Mouse (Mus musculus) adipose tissue, adult 10 weeks (tissue): ENCODE data around the gene C1qtnf7. TPM values are rescaled to one million over a fixed set of nuclear protein-coding genes. Genes with fewer than 3 reads are reported as not detected.

Experiments
- polyA plus RNA-seq: library from polyadenylated mRNA; stranded (reverse); fragments of 350-450 nt; fragmentation: Illumina TruSeq; extraction: RNeasy Lipid Tissue Mini Kit (QIAGEN cat#74804); gene quantifications from one replicate; pipeline ENCODE4 v1.2.3, GENCODE M21; 2014; ENCODE audit warnings: low read depth, low replicate concordance

C1qtnf7 gene
- 12.1 TPM for polyA plus RNA-seq

DNA sequence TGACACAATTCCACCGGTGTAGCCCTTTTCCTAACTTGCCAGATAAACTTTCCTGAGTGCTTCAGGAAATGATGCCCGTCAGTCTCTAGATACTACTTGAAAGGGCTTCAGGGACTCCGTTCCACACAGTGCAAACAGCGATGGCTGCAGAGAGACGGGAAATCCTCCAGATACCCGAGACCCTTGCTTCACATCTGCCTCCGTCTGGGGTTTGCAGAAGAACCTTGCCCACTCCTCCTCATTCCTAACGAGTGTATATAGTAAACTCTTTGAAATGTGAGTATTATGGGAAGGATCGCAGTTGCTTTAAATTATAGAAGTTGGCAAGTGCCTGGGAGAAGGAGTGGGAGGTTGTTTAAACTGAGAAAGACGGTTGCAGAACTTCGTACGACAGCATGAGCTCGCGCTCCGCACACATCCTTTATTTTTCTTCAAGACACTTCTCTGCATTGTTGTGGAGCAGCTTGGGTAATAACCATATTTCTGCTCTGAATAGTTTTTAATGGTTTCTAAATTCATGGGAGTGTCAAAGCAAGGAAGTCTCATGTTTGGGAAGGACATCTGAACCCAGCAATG, at the start of gene C1qtnf7:
C1qtnf7 (plus strand) TSS at position 138 of the 576 bp plus-strand sequence.

DNA sequence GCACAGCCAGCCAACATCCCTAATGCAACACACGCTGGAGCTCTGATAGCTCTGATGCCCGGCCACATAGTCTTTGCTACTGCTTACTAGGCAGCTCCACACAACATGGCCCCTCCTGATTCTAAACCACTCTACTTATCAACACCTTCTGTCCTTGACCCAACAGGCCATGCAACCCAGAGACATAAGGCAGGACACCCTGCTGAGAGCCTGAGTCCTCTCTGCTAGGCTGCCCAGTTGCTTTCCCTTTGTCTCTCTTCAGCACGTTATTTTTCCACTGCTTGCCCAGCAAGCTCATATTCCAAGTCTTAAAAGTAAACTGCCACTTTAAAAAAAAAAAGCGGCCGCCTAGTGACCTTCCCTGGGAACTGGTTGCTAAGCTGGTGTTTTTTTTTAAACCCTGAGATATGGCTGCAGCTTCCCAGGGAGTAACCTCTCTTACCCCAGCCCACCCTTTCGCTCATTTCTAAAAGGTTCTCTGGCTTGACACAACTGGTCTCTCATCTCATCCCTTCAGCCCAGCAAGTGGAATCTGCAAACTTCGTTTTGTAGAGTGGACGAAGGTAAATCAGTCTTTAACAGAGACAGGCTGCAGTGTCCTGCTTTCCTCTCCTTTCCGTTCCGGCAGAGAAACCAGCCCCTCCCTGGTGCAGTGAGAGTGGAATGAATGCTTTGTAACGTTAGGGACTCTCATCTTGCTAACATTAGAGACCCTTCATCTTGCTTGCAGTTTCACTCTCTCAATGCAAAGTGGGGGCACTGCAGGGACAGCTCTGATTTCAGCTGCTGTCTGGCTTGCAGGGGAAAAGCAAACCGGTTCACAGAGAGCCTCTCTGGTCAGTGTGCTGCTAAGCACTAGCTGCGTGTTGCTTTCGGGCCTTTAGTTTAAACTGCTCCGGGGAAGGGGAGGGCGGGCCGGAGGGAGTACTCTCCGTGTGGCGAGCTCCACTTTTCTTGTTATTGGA, 146.9 kb downstream of the C1qtnf7 start, which contains the start of gene Cc2d2a:
Cc2d2a (plus strand) TSS at position 350 of the 965 bp plus-strand sequence.

Other genes starting within 250 kb of the C1qtnf7 start
- gene Cc2d2a, start 146.8 kb downstream of the C1qtnf7 start, polyA plus RNA-seq: 11.7 TPM